Mouse (Mus musculus): ENCODE results near the gene Sp7.

Sp7 gene

GRCm38 (mm10) chr15:102366733-102367344 lies at the start of gene Sp7:
Gene Sp7 (minus strand): TSS chr15:102367182.
- DNase-seq (ENCODE audit: low spot score) = no peak

DNA sequence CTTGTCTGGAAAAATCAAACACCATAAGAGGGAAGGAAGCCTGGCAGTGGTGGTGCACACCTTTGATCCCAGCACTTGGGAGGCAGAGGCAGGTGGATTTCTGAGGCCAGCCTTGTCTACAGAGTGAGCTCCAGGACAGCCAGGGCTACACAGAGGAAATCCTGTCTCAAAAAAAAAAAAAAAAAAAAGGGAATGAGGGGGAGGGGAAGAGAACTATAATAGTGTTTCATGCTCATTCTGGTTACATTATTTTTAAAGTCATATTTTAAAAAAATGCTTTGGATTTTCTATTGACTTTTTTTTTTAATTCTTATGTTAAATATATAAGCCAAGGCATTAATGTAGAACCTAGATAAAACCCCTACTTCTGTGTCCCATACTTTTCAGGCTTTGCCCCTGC lies 46.7 kb upstream of the Sp7 start:
- no peak for DNase-seq (ENCODE audit: low spot score)

DNA sequence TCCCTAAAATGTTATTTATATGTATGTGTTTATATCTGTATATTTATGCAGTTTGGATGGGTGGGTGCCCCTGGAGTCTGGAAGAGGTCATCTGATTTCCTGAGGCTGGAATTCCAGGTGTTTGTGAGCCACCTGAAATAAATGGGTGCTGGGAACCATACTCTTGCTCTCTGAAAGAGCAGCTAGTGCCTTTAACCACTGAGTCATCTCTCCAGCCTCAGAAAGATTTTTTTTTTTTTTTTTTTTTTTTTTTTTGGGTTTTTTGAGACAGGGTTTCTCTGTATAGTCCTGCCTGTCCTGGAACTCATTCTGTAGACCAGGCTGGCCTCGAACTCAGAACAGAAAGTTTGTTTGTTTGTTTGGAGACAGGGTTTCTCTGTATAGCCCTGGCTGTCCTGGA lies 44.1 kb upstream of the Sp7 start:
- DNase-seq (ENCODE audit: low spot score) = no peak

- DNase-seq (ENCODE audit: low spot score) = no peak
Observed at GRCm38 (mm10) chr15:102409286-102409685, 42.3 kb upstream of the Sp7 start.

GRCm38 (mm10) chr15:102408558-102409130 lies 41.7 kb upstream of the Sp7 start:
- no peak for DNase-seq (ENCODE audit: low spot score)

DNA sequence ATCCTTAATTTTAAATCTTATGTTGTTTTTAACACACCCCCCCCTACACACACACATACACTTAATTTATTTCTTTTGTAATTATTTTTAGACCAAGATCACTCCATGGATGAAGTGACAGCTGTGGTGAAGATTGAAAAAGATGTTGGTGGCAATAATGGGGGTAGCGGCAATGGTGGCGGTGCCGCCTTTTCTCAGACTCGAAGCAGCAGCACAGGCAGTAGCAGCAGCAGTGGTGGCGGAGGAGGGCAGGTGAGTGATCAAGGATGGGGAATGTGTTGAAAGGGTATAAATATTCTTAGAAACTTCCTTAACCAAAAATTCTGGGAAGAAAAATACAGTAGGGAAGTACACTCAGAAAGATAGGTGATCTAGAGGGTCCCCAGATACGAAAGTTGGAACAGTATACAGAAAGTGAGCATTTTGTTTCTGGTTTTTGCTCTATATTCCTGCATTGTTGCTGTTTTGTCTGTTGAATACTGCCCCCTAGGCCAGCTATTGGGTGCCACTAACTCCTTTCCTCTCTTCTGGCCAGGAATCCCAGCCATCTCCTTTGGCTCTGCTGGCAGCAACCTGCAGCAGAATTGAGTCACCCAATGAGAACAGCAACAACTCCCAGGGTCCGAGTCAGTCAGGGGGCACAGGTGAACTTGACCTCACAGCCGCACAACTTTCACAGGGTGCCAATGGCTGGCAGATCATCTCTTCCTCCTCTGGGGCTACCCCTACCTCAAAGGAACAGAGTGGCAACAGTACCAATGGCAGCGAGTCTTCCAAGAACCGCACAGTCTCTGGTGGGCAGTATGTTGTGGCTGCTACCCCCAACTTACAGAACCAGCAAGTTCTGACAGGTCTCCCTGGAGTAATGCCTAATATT lies 40.9 kb upstream of the Sp7 start:
- DNase-seq (ENCODE audit: low spot score) = no peak

- no peak for DNase-seq (ENCODE audit: low spot score)
Observed at GRCm38 (mm10) chr15:102406912-102407580, 40.1 kb upstream of the Sp7 start.

GRCm38 (mm10) chr15:102406196-102406911 lies 39.4 kb upstream of the Sp7 start:
- DNase-seq (ENCODE audit: low spot score) = peak; percentile 69

DNA sequence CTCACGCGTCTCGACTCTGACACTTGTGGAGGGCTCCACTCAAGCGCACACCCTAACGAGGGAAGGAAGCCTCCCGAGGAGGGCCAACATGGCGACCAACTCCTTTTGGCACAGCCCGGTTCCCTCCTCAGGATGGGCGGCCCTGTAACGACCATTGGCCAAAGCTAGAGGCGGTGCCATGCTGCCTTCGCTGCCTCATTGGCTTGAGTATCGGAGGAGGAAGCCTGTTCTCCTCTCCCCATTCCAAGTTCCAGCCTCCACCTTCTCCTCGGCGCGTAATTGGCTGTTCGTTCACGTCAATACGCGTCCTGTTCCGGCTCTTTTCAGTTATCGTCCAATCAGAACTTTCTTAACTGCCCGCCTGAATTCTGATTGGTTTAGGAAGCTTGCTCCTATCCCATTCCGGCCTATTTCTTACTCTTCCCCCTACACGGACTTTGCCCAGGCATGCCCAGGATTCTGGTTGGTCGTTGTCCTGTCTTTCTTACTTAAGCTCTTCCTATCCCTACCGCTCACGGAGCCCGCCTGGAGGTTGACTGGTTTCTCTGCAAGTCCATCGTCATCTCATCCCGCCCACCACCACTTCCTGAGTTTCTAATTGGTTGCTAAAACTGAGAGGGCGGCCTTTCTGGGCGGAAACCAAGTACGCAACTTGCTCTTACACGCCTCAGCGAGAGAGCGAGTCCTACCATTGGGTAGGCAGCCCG lies 38.7 kb upstream of the Sp7 start, which contains the start of gene Sp1:
Gene Sp1, plus strand, starts transcription at position 655 of the 707 bp plus-strand sequence.
- DNase-seq (ENCODE audit: low spot score) = peak; percentile 100

DNA sequence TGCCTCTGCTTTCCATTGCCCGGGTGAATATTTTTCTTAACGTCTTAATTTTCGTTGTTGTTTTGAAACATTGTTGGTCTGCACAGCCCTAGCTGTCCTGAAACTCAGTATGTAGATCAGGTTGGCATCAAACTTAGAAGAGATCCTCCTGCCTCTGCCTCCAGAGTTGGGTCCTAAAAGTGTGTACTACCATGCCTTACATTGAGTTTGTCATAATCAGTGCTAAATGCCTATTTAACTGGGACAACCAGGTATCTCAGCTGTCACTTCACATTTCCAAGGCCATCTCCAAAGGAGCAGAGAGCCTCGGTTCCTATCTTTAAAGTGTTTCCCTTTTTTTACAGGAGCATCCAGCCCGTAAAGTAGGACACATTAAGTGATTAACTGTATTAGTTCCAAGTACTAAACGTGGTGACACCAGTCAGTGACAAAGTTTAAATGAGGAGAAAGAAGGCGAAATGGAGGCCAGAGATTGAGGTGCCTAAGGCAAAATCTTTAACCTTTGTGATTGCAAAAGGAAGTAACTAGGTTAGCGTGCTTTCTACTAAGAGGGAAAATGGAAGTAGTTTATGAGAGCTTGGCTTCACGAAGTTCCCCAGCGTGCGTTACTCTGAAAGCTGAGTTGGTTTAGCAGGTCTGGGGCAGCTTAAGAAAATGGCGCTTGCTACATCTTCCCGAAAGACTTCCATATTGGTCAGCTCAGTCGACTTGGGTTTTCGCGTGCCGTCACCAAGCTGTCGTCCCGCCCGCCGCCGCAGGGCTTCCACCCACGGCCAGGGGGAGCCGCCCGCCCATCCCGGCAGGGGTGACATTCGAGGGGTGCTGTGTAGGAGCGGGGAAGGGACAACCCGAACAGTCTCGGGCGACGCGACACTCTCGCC lies 37.9 kb upstream of the Sp7 start:
- no peak for DNase-seq (ENCODE audit: low spot score)

GRCm38 (mm10) chr15:102402210-102402609 lies 35.2 kb upstream of the Sp7 start:
- no peak for DNase-seq (ENCODE audit: low spot score)

DNA sequence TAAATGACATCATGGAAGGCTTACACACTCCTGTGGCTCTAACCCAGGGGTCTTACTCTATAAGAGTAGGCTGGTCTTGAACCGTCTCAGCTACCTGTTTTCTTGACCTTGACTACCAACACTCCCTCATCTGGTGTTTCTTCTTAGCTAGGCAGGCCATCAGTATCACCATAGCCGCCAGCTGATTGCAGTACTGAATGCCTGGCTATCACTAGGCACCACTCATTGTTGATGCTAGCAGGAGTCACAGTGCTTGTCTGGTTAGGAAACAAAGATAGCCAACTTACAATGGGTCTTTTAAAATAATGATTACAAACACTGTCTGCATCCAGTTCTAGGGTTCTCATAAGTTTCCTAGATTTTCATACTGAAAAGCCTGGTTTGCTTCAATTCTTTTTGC lies 34.3 kb upstream of the Sp7 start:
- DNase-seq (ENCODE audit: low spot score) = no peak

DNA sequence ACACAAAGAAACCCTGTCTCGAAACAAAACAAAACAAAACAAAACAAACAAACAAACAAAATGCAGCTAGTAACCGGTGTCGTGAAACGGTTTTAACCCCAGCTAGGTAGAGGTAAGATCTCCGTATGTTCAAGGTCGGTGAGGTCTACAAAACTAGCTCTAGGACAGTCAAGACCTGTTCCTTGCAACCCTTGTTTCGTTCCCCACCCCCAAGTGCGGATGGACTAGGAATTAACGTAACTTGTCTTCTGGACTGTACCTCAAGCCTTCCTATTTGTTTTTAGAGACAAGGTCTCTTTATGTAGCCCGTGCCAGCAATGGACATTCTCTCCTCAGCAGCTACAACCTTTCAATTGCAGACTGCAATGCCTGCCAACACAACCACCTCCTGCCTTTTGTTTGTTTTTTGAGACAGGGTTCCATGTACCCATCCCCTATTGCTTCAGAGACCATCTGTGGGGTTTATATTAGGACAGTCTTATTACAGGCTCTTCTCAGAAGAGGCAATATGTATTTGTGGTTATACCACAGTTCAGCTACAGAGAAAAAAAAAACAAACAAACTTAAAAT lies 33.6 kb upstream of the Sp7 start:
- no peak for DNase-seq (ENCODE audit: low spot score)

DNA sequence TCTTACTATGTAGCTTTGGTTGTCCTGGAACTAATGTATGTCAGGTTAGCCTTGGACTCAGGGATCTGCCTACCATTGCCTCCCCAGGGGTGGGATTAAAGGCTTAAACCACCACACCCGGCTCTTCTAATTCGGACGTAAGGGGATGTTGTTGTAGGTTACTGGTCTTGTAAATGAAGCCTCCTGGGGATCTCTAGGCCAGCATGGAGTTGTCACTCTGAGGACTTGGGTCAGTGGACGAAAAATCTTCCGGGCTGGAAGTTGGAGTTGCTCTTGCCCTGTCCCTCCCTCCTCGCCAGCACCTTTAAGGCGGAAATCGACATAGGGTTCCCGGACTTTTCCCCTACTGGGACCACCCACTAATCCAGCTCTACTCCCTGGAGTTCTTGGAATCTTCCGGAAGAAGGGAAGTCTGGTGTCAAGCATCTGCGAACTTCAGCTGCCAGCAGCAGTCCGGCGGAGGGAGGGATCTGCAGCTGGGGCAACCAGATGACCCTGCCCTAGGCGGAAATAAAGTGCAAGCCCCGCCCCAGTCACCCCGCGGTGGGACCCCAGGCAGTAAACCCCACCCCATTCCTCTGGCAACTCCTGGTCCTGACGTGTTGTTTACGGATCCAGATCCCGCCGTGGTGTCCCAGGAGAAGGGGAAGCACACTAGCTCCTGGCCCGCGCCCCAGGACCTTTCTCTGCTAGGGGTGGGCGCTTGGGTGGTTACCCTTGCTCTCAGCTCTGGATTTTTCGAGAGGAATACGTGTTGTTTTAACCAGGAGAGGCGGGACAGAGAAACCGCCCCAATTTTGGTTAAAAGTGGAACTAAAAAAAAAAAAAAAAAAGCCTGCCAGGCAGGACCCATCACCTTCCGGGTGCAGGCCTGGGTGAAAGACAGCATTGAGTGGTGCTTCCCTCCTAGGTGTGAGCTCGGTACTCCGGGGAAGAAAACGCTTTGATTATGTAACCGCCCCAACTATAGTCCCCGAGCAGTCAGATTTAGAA lies 32.5 kb upstream of the Sp7 start:
- peak; percentile 78 for DNase-seq (ENCODE audit: low spot score)

- DNase-seq (ENCODE audit: low spot score) = no peak
Observed at GRCm38 (mm10) chr15:102398629-102399028, 31.6 kb upstream of the Sp7 start.

GRCm38 (mm10) chr15:102395061-102395460 lies 28.1 kb upstream of the Sp7 start:
- DNase-seq (ENCODE audit: low spot score) = no peak

DNA sequence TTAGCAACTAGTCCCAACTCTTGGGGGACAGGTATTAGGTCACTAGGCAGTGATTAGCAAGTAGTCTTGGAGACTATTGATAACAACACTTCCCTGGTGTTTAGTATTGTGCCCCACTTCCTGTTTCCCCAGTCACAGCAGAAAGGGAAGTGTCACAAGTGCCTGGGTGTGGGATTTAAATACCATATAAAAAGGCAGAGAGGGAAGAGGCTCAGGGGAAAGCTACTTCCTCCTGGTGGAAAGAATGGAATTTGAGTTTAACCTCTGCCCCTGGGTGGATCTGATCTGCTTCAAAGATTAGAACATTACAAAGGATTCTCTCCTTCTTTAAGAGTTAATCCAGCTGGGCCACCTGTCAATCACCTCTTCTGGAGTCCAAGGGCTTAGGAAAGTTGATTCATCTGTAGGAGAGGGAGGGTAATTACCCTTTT lies 26.6 kb upstream of the Sp7 start:
- DNase-seq (ENCODE audit: low spot score) = no peak

DNA sequence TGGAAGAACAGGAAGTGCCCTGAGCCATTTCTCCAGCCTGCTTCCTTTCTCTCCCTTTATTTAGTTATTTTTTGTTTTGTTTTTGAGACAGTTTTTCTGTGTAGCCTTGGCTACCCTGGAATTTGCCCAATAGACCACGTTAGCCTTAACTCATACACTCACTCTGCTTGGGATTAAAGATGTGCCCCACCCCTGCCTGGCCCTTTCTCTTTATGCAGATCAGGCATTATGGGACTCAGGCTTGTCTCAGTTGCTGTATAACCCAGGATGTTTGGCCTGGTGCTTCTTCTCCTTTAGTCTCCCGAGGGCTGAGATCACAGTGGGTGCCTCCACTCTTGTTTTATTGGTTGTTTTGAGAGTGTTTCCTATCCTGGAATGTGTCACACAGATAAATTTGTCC lies 25.5 kb upstream of the Sp7 start:
- DNase-seq (ENCODE audit: low spot score) = no peak

DNA sequence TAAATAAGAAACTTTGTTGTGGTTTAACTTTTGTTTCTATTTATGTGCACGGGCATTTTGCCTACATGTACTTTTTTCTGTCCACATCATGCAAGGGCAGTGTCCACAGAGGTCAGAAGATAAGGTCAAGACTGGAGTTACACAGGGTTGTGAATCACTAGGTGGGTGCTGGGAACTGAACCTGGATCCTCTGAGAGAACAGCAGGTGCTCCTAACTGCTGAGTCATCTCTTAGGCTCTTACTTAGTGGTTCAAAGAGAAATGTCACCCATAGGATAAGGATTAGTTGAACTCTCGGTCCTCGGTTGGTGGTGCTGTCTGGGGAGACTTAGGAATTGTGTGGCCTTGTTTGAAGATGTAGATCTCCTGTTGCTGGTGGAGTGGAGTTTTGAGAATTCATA lies 22.0 kb upstream of the Sp7 start:
- DNase-seq (ENCODE audit: low spot score) = no peak

Data from layer of hippocampus, adult 11-12 months (tissue).